ENCODE assay signal across 15 mouse cellular contexts in genomic region chr11:14379763-14380571, GRCm38 (mm10).
A peak's percentile ranks its signal among the peaks of the same experiment; 100 is the strongest.
DNase-seq lines count a peak whose midpoint lies in the region; ATAC-seq lines count a peak whose summit lies in the region.
"Had no signal": no experiment of that assay in that cellular context is flagged by ENCODE, and none has a peak within 500 bp of the region (broad histone marks: within the 10 kb centered on the region; RNA-seq: fewer than 3 reads in every experiment).

No protein-coding gene starts in this region.

- no peaks in the 10 kb centered on the region; the same call in 1 of the 2 replicates for H3K4me1 ChIP-seq in hindbrain, embryonic 12.5 days
- peaks cover 12% of the 10 kb centered on the region for H3K4me1 ChIP-seq in midbrain, embryonic 13.5 days (replicated peaks)
- H3K4me1 ChIP-seq: heart, embryonic 15.5 days; lung, embryonic 15.5 days; megakaryocyte, embryonic 14.5 days had no signal

- 0 out of 2 replicates have a peak overlapping the region, but pooled peaks have one; percentile 11 for H3K4me2 ChIP-seq in hindbrain, embryonic 12.5 days (replicated peaks)
- H3K4me2 ChIP-seq in midbrain, embryonic 13.5 days (replicated peaks), result no peak overlapping the region
- H3K4me2 ChIP-seq: heart, embryonic 15.5 days; lung, embryonic 15.5 days had no signal

- 40% methylated on average over 11 of the region's 11 CpGs for WGBS in hindbrain, embryonic 12.5 days
- 31% methylated on average over 11 of the region's 11 CpGs for WGBS in midbrain, embryonic 13.5 days

- no peaks in the 10 kb centered on the region for H3K36me3 ChIP-seq in hindbrain, embryonic 12.5 days
- no peaks in the 10 kb centered on the region for H3K36me3 ChIP-seq in midbrain, embryonic 13.5 days
- H3K36me3 ChIP-seq: heart, embryonic 15.5 days; lung, embryonic 15.5 days had no signal

- H3K9me3 ChIP-seq in hindbrain, embryonic 12.5 days (replicated peaks), result no peaks in the 10 kb centered on the region
- no peaks in the 10 kb centered on the region for H3K9me3 ChIP-seq in midbrain, embryonic 13.5 days
- H3K9me3 ChIP-seq: heart, embryonic 15.5 days; lung, embryonic 15.5 days; megakaryocyte, embryonic 14.5 days had no signal

- peak; percentile 19 for DNase-seq in brain, adult 2 months (ENCODE audit: low read depth, low spot score)
- DNase-seq in embryo, embryonic 11 days, result peak; percentile 34
- no peak for DNase-seq in B cell, adult 2 months
- DNase-seq in adrenal gland, postnatal 4 days (ENCODE audit: low spot score in 2 of 2), result no peak
- no peak for DNase-seq in frontal cortex, postnatal 10 days (ENCODE audit: low spot score in 2 of 2)
- DNase-seq: cerebellum, adult 2 months; gastrocnemius, postnatal 25 days; kidney, adult 11 months had no signal

- H3K4me3 ChIP-seq in hindbrain, embryonic 12.5 days, result no peak overlapping the region
- no peak overlapping the region for H3K4me3 ChIP-seq in midbrain, embryonic 13.5 days (replicated peaks)
- H3K4me3 ChIP-seq: erythroblast, embryonic 14.5 days; heart, embryonic 15.5 days; lung, embryonic 15.5 days; megakaryocyte, embryonic 14.5 days had no signal

- 0 out of 2 replicates have a peak overlapping the region, but pooled peaks have one; percentile 40 for H3K27ac ChIP-seq in hindbrain, embryonic 12.5 days
- H3K27ac ChIP-seq in midbrain, embryonic 13.5 days, result peak overlapping the region; percentile 3; the same call in 1 of the 2 replicates
- H3K27ac ChIP-seq: heart, embryonic 15.5 days; lung, embryonic 15.5 days had no signal

- ATAC-seq in hindbrain, embryonic 12.5 days (ENCODE audit: low FRiP score), result peak; percentile 92
- ATAC-seq in midbrain, embryonic 13.5 days, result peak; percentile 84
- no peak for ATAC-seq in CD4-positive, CD25-positive, alpha-beta regulatory T cell, adult 4 months

- H3K27me3 ChIP-seq in hindbrain, embryonic 12.5 days, result no peaks in the 10 kb centered on the region
- no peaks in the 10 kb centered on the region for H3K27me3 ChIP-seq in midbrain, embryonic 13.5 days
- H3K27me3 ChIP-seq: heart, embryonic 15.5 days; lung, embryonic 15.5 days; megakaryocyte, embryonic 14.5 days had no signal

- H3K9ac ChIP-seq in hindbrain, embryonic 12.5 days, result no peak overlapping the region
- no peak overlapping the region for H3K9ac ChIP-seq in midbrain, embryonic 13.5 days (replicated peaks)
- H3K9ac ChIP-seq: heart, embryonic 15.5 days; lung, embryonic 15.5 days had no signal

Comparison
In these comparisons a context has a peak if more than half of its experiments do, and no peak if none do; other contexts are left out.
1. DNase-seq: peak in brain, adult 2 months (single experiment) and embryo, embryonic 11 days (single experiment); none in B cell, adult 2 months (0 of 2), adrenal gland, postnatal 4 days (0 of 2) and frontal cortex, postnatal 10 days (0 of 2).